Mouse (Mus musculus) MEL (cell line): ENCODE measurements around the gene Mrpl1. TPM values are rescaled to one million over a fixed set of nuclear protein-coding genes. Genes with fewer than 3 reads are reported as not detected.

ENCODE experiments used
- DNase-seq: peaks from one replicate; pipeline ENCODE4 v3.0.0; 2011; ENCODE audit warnings: low read depth, low spot score
- H3K27ac ChIP-seq: 2 replicates; pipeline ENCODE4 v1.5.1; 2012; ENCODE audit warnings: low read depth, mild to moderate bottlenecking, control low read depth, low read length, moderate library complexity; ENCODE audit not compliant: control insufficient read depth
- H3K27me3 ChIP-seq, 2 experiments: fragments of 150-350 bp in 1 of 2; sonication (generic) in 1 of 2; 2 replicates each; pipeline ENCODE4 v1.6.1; 2012; ENCODE audit warnings: low read length in 2 of 2, mild to moderate bottlenecking in 2 of 2, improper control_type of control experiment in 1 of 2, moderate library complexity in 1 of 2; ENCODE audit not compliant: insufficient read depth in 2 of 2, control insufficient read depth in 1 of 2
- H3K36me3 ChIP-seq, 2 experiments: 2 replicates each; pipeline ENCODE4 v1.6.1; 2012 to 2014; ENCODE audit warnings: low read length in 2 of 2, improper control_type of control experiment in 1 of 2, inconsistent platforms in 1 of 2, mild to moderate bottlenecking in 1 of 2; ENCODE audit not compliant: insufficient read depth in 2 of 2, control insufficient read depth in 1 of 2
- H3K4me1 ChIP-seq, 2 experiments: fragments of 150-350 bp in 1 of 2; sonication (generic) in 1 of 2; 2 replicates each; pipeline ENCODE4 v1.6.1; 2012; ENCODE audit warnings: low read length in 2 of 2, improper control_type of control experiment in 1 of 2, mild to moderate bottlenecking in 1 of 2; ENCODE audit not compliant: insufficient read depth in 2 of 2, control insufficient read depth in 1 of 2
- H3K4me3 ChIP-seq, 2 experiments: fragments of 150-350 bp in 1 of 2; sonication (generic) in 1 of 2; 2 replicates each; pipeline ENCODE4 v1.5.1; 2012; ENCODE audit warnings: low read depth in 2 of 2, low read length in 2 of 2, mild to moderate bottlenecking in 2 of 2, moderate library complexity in 2 of 2, control low read depth in 1 of 2, improper control_type of control experiment in 1 of 2; ENCODE audit not compliant: control insufficient read depth in 1 of 2, insufficient read depth in 1 of 2
- H3K79me2 ChIP-seq: 2 replicates; pipeline ENCODE4 v1.6.1; 2012; ENCODE audit warnings: mild to moderate bottlenecking, low read length, moderate library complexity; ENCODE audit not compliant: control insufficient read depth, poor library complexity, insufficient read depth
- H3K9ac ChIP-seq: 2 replicates; pipeline ENCODE4 v1.6.1; 2012; ENCODE audit warnings: low read depth, mild to moderate bottlenecking, control low read depth, low read length, moderate library complexity; ENCODE audit not compliant: control insufficient read depth, poor library complexity, severe bottlenecking
- H3K9me3 ChIP-seq: fragments of 150-350 bp; sonication (generic); replicated peaks from 2 replicates; pipeline ENCODE4 v1.6.1; 2012; ENCODE audit warnings: mild to moderate bottlenecking, low read length, improper control_type of control experiment, moderate library complexity; ENCODE audit not compliant: insufficient read depth
- BHLHE40 ChIP-seq: IDR thresholded peaks from 2 replicates; pipeline ENCODE4 v1.6.1; 2012; ENCODE audit warnings: low read depth, mild to moderate bottlenecking, inconsistent platforms, low read length, improper control_type of control experiment, borderline replicate concordance
- CHD1 ChIP-seq: IDR thresholded peaks from 2 replicates; pipeline ENCODE4 v1.6.1; 2012; ENCODE audit warnings: low read depth, mild to moderate bottlenecking, inconsistent platforms, low read length, improper control_type of control experiment
- CHD2 ChIP-seq: IDR thresholded peaks from 2 replicates; pipeline ENCODE4 v1.6.1; 2011; ENCODE audit warnings: low read length, improper control_type of control experiment
- CTCF ChIP-seq, 3 experiments: IDR thresholded peaks in 2 of 3; conservative IDR thresholded peaks in 1 of 3; 2 replicates each; pipeline ENCODE4 v1.5.1; 2011 to 2012; ENCODE audit warnings: low read length in 3 of 3, low read depth in 2 of 3, mild to moderate bottlenecking in 2 of 3, improper control_type of control experiment in 1 of 3, inconsistent platforms in 1 of 3, mixed read lengths in 1 of 3, moderate library complexity in 1 of 3; ENCODE audit not compliant: control insufficient read depth in 1 of 3, insufficient read depth in 1 of 3, poor library complexity in 1 of 3, severe bottlenecking in 1 of 3
- E2F4 ChIP-seq: IDR thresholded peaks from 2 replicates; pipeline ENCODE4 v1.6.1; 2011; ENCODE audit warnings: low read depth, low read length, improper control_type of control experiment, borderline replicate concordance
- ELF1 ChIP-seq: IDR thresholded peaks from 2 replicates; pipeline ENCODE4 v1.6.1; 2014; ENCODE audit warnings: low read depth, mild to moderate bottlenecking, inconsistent platforms, low read length, improper control_type of control experiment, moderate library complexity
- EP300 ChIP-seq, 2 experiments: IDR thresholded peaks; 2 replicates each; pipeline ENCODE4 v1.6.1; 2011; ENCODE audit warnings: improper control_type of control experiment in 2 of 2, low read length in 2 of 2, low read depth in 1 of 2, mild to moderate bottlenecking in 1 of 2
- ETS1 ChIP-seq: IDR thresholded peaks from 2 replicates; pipeline ENCODE4 v1.6.1; 2012; ENCODE audit warnings: low read depth, mild to moderate bottlenecking, inconsistent platforms, low read length, improper control_type of control experiment, moderate library complexity
- GABPA ChIP-seq: IDR thresholded peaks from 2 replicates; pipeline ENCODE4 v1.6.1; 2012; ENCODE audit warnings: low read depth, mild to moderate bottlenecking, inconsistent platforms, low read length, improper control_type of control experiment, moderate library complexity
- GATA1 ChIP-seq: IDR thresholded peaks from 2 replicates; pipeline ENCODE4 v1.6.1; 2011; ENCODE audit warnings: low read depth, low read length, improper control_type of control experiment
- HCFC1 ChIP-seq: IDR thresholded peaks from 2 replicates; pipeline ENCODE4 v1.6.1; 2012; ENCODE audit warnings: low read depth, mild to moderate bottlenecking, inconsistent platforms, low read length, improper control_type of control experiment, moderate library complexity
- JUND ChIP-seq: IDR thresholded peaks from 2 replicates; pipeline ENCODE4 v1.6.1; 2011; ENCODE audit warnings: low read depth, mild to moderate bottlenecking, improper control_type of control experiment, low read length
- KAT2A ChIP-seq: conservative IDR thresholded peaks from 2 replicates; pipeline ENCODE4 v1.6.1; 2012; ENCODE audit warnings: low read depth, low read length, improper control_type of control experiment, inconsistent platforms
- MAFK ChIP-seq: IDR thresholded peaks from 2 replicates; pipeline ENCODE4 v1.6.1; 2011; ENCODE audit warnings: low read depth, mild to moderate bottlenecking, low read length, improper control_type of control experiment, borderline replicate concordance
- MAX ChIP-seq: IDR thresholded peaks from 2 replicates; pipeline ENCODE4 v1.6.1; 2011; ENCODE audit warnings: low read length, improper control_type of control experiment
- MAZ ChIP-seq: IDR thresholded peaks from 2 replicates; pipeline ENCODE4 v1.6.1; 2012; ENCODE audit warnings: low read depth, mild to moderate bottlenecking, inconsistent platforms, low read length, improper control_type of control experiment
- MEF2A ChIP-seq: IDR thresholded peaks from 2 replicates; pipeline ENCODE4 v1.6.1; 2014; ENCODE audit warnings: low read depth, mild to moderate bottlenecking, inconsistent platforms, low read length, improper control_type of control experiment; ENCODE audit not compliant: poor library complexity, insufficient replicate concordance, severe bottlenecking; ENCODE audit errors: extremely low read depth
- MXI1 ChIP-seq: IDR thresholded peaks from 2 replicates; pipeline ENCODE4 v1.6.1; 2011; ENCODE audit warnings: mild to moderate bottlenecking, low read depth, low read length, improper control_type of control experiment
- MYB ChIP-seq: IDR thresholded peaks from 2 replicates; pipeline ENCODE4 v1.6.1; 2011; ENCODE audit warnings: mild to moderate bottlenecking, low read depth, low read length, improper control_type of control experiment
- MYC ChIP-seq: IDR thresholded peaks from 2 replicates; pipeline ENCODE4 v1.6.1; 2011; ENCODE audit warnings: low read depth, mild to moderate bottlenecking, low read length, improper control_type of control experiment, moderate library complexity
- NELFE ChIP-seq: IDR thresholded peaks from 2 replicates; pipeline ENCODE4 v1.6.1; 2011; ENCODE audit warnings: low read depth, low read length, improper control_type of control experiment
- NRF1 ChIP-seq: IDR thresholded peaks from 2 replicates; pipeline ENCODE4 v1.6.1; 2014; ENCODE audit warnings: low read depth, mild to moderate bottlenecking, inconsistent platforms, low read length, improper control_type of control experiment, moderate library complexity; ENCODE audit not compliant: poor library complexity, insufficient read depth, severe bottlenecking
- POLR2A ChIP-seq, 2 experiments: IDR thresholded peaks; 2 replicates each; pipeline ENCODE4 v1.6.1; 2011 to 2012; ENCODE audit warnings: low read length in 2 of 2, mild to moderate bottlenecking in 2 of 2, control low read depth in 1 of 2, improper control_type of control experiment in 1 of 2, low read depth in 1 of 2, moderate library complexity in 1 of 2; ENCODE audit not compliant: control insufficient read depth in 1 of 2, insufficient read depth in 1 of 2, poor library complexity in 1 of 2
- POLR2AphosphoS2 ChIP-seq: IDR thresholded peaks from 2 replicates; pipeline ENCODE4 v1.6.1; 2011; ENCODE audit warnings: low read length, improper control_type of control experiment
- POLR2AphosphoS5 ChIP-seq: IDR thresholded peaks from 2 replicates; pipeline ENCODE4 v1.6.1; 2012; ENCODE audit warnings: low read depth, borderline replicate concordance, mild to moderate bottlenecking, inconsistent platforms, low read length, moderate library complexity, mixed read lengths
- RAD21 ChIP-seq: IDR thresholded peaks from 2 replicates; pipeline ENCODE4 v1.6.1; 2011; ENCODE audit warnings: mild to moderate bottlenecking, low read depth, low read length, improper control_type of control experiment
- RCOR1 ChIP-seq: IDR thresholded peaks from 2 replicates; pipeline ENCODE4 v1.6.1; 2012; ENCODE audit warnings: low read depth, mild to moderate bottlenecking, inconsistent platforms, low read length, improper control_type of control experiment
- SIN3A ChIP-seq: IDR thresholded peaks from 2 replicates; pipeline ENCODE4 v1.6.1; 2012; ENCODE audit warnings: low read length, improper control_type of control experiment, inconsistent platforms
- SMC3 ChIP-seq: IDR thresholded peaks from 2 replicates; pipeline ENCODE4 v1.6.1; 2011; ENCODE audit warnings: low read depth, low read length, improper control_type of control experiment
- TAL1 ChIP-seq: IDR thresholded peaks from 2 replicates; pipeline ENCODE4 v1.6.1; 2012; ENCODE audit warnings: mild to moderate bottlenecking, inconsistent platforms, low read length, moderate library complexity, mixed read lengths
- TBP ChIP-seq: IDR thresholded peaks from 2 replicates; pipeline ENCODE4 v1.8.0; 2011; ENCODE audit warnings: low read depth, low read length, improper control_type of control experiment
- TCF12 ChIP-seq: IDR thresholded peaks from 2 replicates; pipeline ENCODE4 v1.6.1; 2014; ENCODE audit warnings: low read depth, mild to moderate bottlenecking, inconsistent platforms, low read length, improper control_type of control experiment, moderate library complexity
- USF1 ChIP-seq: IDR thresholded peaks from 2 replicates; pipeline ENCODE4 v1.6.1; 2014; ENCODE audit warnings: low read depth, mild to moderate bottlenecking, inconsistent platforms, low read length, improper control_type of control experiment, moderate library complexity
- USF2 ChIP-seq, 2 experiments: IDR thresholded peaks; 2 replicates each; pipeline ENCODE4 v1.6.1; 2011 to 2012; ENCODE audit warnings: improper control_type of control experiment in 2 of 2, low read length in 2 of 2, borderline replicate concordance in 1 of 2, inconsistent platforms in 1 of 2, low read depth in 1 of 2, mild to moderate bottlenecking in 1 of 2; ENCODE audit not compliant: insufficient read depth in 1 of 2
- ZC3H11A ChIP-seq: IDR thresholded peaks from 2 replicates; pipeline ENCODE4 v1.6.1; 2012; ENCODE audit warnings: low read depth, mild to moderate bottlenecking, inconsistent platforms, low read length, improper control_type of control experiment
- ZKSCAN1 ChIP-seq: IDR thresholded peaks from 2 replicates; pipeline ENCODE4 v1.6.1; 2012; ENCODE audit warnings: low read depth, mild to moderate bottlenecking, inconsistent platforms, low read length, improper control_type of control experiment, moderate library complexity
- ZMIZ1 ChIP-seq: IDR thresholded peaks from 2 replicates; pipeline ENCODE4 v1.6.1; 2012; ENCODE audit warnings: low read depth, mild to moderate bottlenecking, inconsistent platforms, low read length, improper control_type of control experiment, moderate library complexity
- ZNF384 ChIP-seq: IDR thresholded peaks from 2 replicates; pipeline ENCODE4 v1.6.1; 2012; ENCODE audit warnings: low read depth, mild to moderate bottlenecking, inconsistent platforms, low read length, improper control_type of control experiment
- polyA plus RNA-seq, 2 experiments: library from polyadenylated mRNA; stranded (reverse) in 1 of 2; unstranded in 1 of 2; fragments of >175 nt in 1 of 2; fragments of >200 nt in 1 of 2; gene quantifications; 2 replicates each; pipeline versions ENCODE4 v1.2.1 to v1.2.4; 2012; ENCODE audit warnings: low replicate concordance in 2 of 2, low read depth in 1 of 2; ENCODE audit not compliant: insufficient read length in 2 of 2, insufficient read depth in 1 of 2, missing spikeins in 1 of 2
- total RNA-seq: library from RNA; depleted of rRNA; stranded (reverse); fragments of 300-350 nt; gene quantifications from 2 replicates; pipeline ENCODE4 v1.2.3, GENCODE M21; 2012

Gene Mrpl1
- total and polyA plus RNA-seq, 3 experiments: 22.0 to 26.2 TPM; not detected in 1

DNA sequence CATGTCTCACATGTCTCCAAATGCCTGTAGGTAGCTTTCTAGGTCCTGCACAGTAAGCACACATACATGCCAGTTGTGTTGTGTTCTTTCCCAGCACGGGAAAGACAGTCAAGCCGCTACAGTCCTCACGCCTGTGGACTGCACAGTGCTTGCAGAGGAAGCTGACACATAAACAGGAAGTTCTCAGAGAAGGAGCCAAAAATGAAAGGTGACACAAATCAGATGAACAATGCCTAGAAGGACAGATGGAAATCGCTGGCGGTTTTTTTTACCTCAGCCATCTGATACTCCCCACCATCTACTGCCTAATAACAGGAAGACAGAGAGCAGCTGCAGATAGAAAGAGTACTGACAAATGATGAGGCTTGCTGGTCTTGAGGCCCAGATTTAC is 45.3 kb upstream of the Mrpl1 start, which contains the start of gene Cnot6l:
Cnot6l (minus strand) TSS at position 151 of the 391 bp plus-strand sequence.
- Histone ChIP-seq H3K9ac (peak within 1 kb of the TSS; percentile 93), H3K27me3 (no peaks in the 10 kb centered on the region), H3K9me3 (no peaks in the 10 kb centered on the region), H3K4me3 (peak within 1 kb of the TSS; percentile 77 to 81), H3K36me3 (peaks cover 0 to 16% of the 10 kb centered on the region in 2 experiments; a peak in 2 of 4 replicates), H3K4me1 (peaks cover 4 to 7% of the 10 kb centered on the region in 2 experiments; a peak in 3 of 4 replicates), H3K79me2 (peaks cover 28% of the 10 kb centered on the region), H3K27ac (peak within 1 kb of the TSS; percentile 100)
- peak; percentile 92 for DNase-seq
- TF ChIP-seq POLR2A (IDR thresholded peaks at IDR 0.05; ENCODE audit: control insufficient read depth in 1 of 2, insufficient read depth in 1 of 2, low read depth in 1 of 2, low read length in 2 of 2, poor library complexity in 1 of 2): peak in 1 of 2 experiments; percentile 58; a peak in 2 of 4 replicates
- TF ChIP-seq USF1: no peak
- TF ChIP-seq ZC3H11A: no peak
- no peak for TF ChIP-seq MAFK
- TF ChIP-seq CHD1: no peak
- no peak for TF ChIP-seq CHD2
- peak; percentile 98 for TF ChIP-seq ETS1
- peak; percentile 32 for TF ChIP-seq NELFE
- 0 out of 2 replicates have a peak, but pooled peaks have one; percentile 54 for TF ChIP-seq POLR2AphosphoS5
- TF ChIP-seq NRF1: no peak
- TF ChIP-seq ELF1: peak; percentile 73
- TF ChIP-seq KAT2A: no peak
- peak; percentile 44 for TF ChIP-seq TAL1
- peak; percentile 15; the same call in 1 of the 2 replicates for TF ChIP-seq HCFC1
- TF ChIP-seq RCOR1: peak; percentile 93
- TF ChIP-seq SIN3A: peak; percentile 86
- no peak for TF ChIP-seq ZKSCAN1
- no peak for TF ChIP-seq RAD21
- 0 out of 2 replicates have a peak, but pooled peaks have one; percentile 31 for TF ChIP-seq MYC
- TF ChIP-seq GABPA: no peak
- TF ChIP-seq JUND: no peak
- no peak; the same call in 1 of the 2 replicates for TF ChIP-seq MAZ
- peak; percentile 62; the same call in 1 of the 2 replicates for TF ChIP-seq MAX
- TF ChIP-seq TCF12: peak; percentile 81
- TF ChIP-seq ZMIZ1: peak; percentile 79
- TF ChIP-seq BHLHE40: peak; percentile 50; the same call in 1 of the 2 replicates
- TF ChIP-seq CTCF (IDR thresholded peaks at IDR 0.05 in 2 of 3, conservative IDR thresholded peaks at IDR 0.05 in 1 of 3; ENCODE audit: control insufficient read depth in 1 of 3, insufficient read depth in 1 of 3, low read depth in 2 of 3, low read length in 3 of 3, poor library complexity in 1 of 3, severe bottlenecking in 1 of 3): no peak
- peak; percentile 92 for TF ChIP-seq ZNF384
- no peak for TF ChIP-seq POLR2AphosphoS2
- peak; percentile 79; the same call in 1 of the 2 replicates for TF ChIP-seq MYB
- TF ChIP-seq TBP: peak; percentile 55; the same call in 1 of the 2 replicates
- TF ChIP-seq SMC3: no peak
- peak; percentile 87 for TF ChIP-seq MXI1
- TF ChIP-seq USF2 (IDR thresholded peaks at IDR 0.05; ENCODE audit: borderline replicate concordance in 1 of 2, insufficient read depth in 1 of 2, low read depth in 1 of 2, low read length in 2 of 2): no peak
- no peak for TF ChIP-seq E2F4
- TF ChIP-seq GATA1: peak; percentile 93
- TF ChIP-seq MEF2A: no peak
- TF ChIP-seq EP300 (IDR thresholded peaks at IDR 0.05; ENCODE audit: low read depth in 1 of 2, low read length in 2 of 2): peak; percentile 84 to 89
